Mouse (Mus musculus) C2C12 (cell line): ENCODE data around the gene St3gal3.

Experiments used
- CEBPB ChIP-seq: IDR thresholded peaks from one replicate; pipeline ENCODE4 v1.6.1; 2011; ENCODE audit warnings: low read depth, mild to moderate bottlenecking, control low read depth, moderate library complexity
- CTCF ChIP-seq: IDR thresholded peaks from one replicate; pipeline ENCODE4 v1.5.1; 2011; ENCODE audit not compliant: control insufficient read depth, insufficient read depth, insufficient read length
- FOSL1 ChIP-seq: IDR thresholded peaks from one replicate; pipeline ENCODE4 v1.8.0; 2011; ENCODE audit warnings: mild to moderate bottlenecking, low read length; ENCODE audit not compliant: poor library complexity, insufficient read depth, severe bottlenecking
- MAX ChIP-seq: IDR thresholded peaks from one replicate; pipeline ENCODE4 v1.6.1; 2011; ENCODE audit warnings: mild to moderate bottlenecking, control low read depth
- USF1 ChIP-seq: IDR thresholded peaks from one replicate; pipeline ENCODE4 v1.6.1; 2011; ENCODE audit warnings: low read depth, mild to moderate bottlenecking, control low read depth, moderate library complexity

DNA sequence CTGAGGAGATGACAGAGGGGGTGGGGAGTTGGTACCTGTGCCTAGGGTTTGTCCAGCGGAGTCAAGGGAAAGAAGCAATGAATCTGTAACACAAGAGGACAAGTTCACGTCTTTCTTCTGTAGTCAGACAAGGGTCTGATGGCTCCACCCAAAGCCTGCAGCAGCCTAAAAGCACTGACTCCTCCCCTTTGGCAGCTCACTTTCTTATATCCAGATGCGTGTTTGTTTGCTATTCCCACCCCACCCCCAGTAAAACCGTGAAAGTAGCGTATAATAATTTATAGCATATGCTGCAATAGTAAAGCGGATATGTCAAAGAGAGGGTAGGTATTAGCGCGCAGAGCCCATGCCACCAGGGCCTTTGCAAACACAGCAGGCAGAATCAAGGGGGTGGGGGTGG is 80.1 kb downstream of the St3gal3 start:
- no peak for TF ChIP-seq CTCF
- no peak for TF ChIP-seq CEBPB
- TF ChIP-seq MAX: no peak
- TF ChIP-seq USF1: no peak
- no peak for TF ChIP-seq FOSL1
